Mouse (Mus musculus) regulatory T cell (primary cell): ENCODE results near the gene Adarb2.

Source experiments
- in situ Hi-C: fragments of 300-600 bp; cut with MboI, MseI; formaldehyde crosslinking; loops from one replicate; pipeline ENCODE4 v1.15.1; 2025; ENCODE audit warnings: high pct_unique_total_duplicates

Adarb2 gene

GRCm38 (mm10) chr13:8783686-8784307 is 581.1 kb downstream of the Adarb2 start:
- in situ Hi-C loops = loop anchor here (25.0 kb wide), 1 partner anchor 1946 kb away; no protein-coding TSS in a partner anchor

- in situ Hi-C loops = loop anchor here (25.0 kb wide), 1 partner anchor 1947 kb away; no protein-coding TSS in a partner anchor
These were observed 581.8 kb downstream of the Adarb2 start for GRCm38 (mm10) chr13:8784308-8785061.

- in situ Hi-C loops = loop anchor here (25.0 kb wide), 1 partner anchor 1948 kb away; no protein-coding TSS in a partner anchor
These were observed 582.5 kb downstream of the Adarb2 start for GRCm38 (mm10) chr13:8785185-8785584.

- in situ Hi-C loops = loop anchor here (25.0 kb wide), 1 partner anchor 1956 kb away; no protein-coding TSS in a partner anchor
These were observed 590.6 kb downstream of the Adarb2 start for GRCm38 (mm10) chr13:8793217-8793616.

GRCm38 (mm10) chr13:8800576-8800975 is 597.9 kb downstream of the Adarb2 start:
- in situ Hi-C loops = no loop called here

- in situ Hi-C loops = no loop called here
These were observed 603.3 kb downstream of the Adarb2 start for GRCm38 (mm10) chr13:8805931-8806330.
